Comparison of ENCODE assay signal across 10 mouse cellular contexts in genomic region chr8:25463532-25463931, GRCm38 (mm10).
DNase-seq lines count a peak whose midpoint lies in the region; ATAC-seq lines count a peak whose summit lies in the region.
"Had no signal": no experiment of that assay in that cellular context is flagged by ENCODE, and none has a peak within 500 bp of the region (broad histone marks: within the 10 kb centered on the region; RNA-seq: fewer than 3 reads in every experiment).

No protein-coding gene starts in this region.

- intact Hi-C loops in left cerebral cortex, postnatal 10 days (cut with DNase I): no loop called here

- H3K27me3 ChIP-seq in embryonic facial prominence, embryonic 14.5 days (replicated peaks; ENCODE audit: control insufficient read depth, insufficient read depth, low read length): no peaks in the 10 kb centered on the region
- no peaks in the 10 kb centered on the region for H3K27me3 ChIP-seq in limb, embryonic 12.5 days
- H3K27me3 ChIP-seq: midbrain, embryonic 12.5 days had no signal

- peaks cover 46% of the 10 kb centered on the region for H3K4me1 ChIP-seq in embryonic facial prominence, embryonic 14.5 days (ENCODE audit: control insufficient read depth, insufficient read depth, low read length)
- peaks cover 41% of the 10 kb centered on the region for H3K4me1 ChIP-seq in limb, embryonic 12.5 days (replicated peaks)

- WGBS in embryonic facial prominence, embryonic 14.5 days: 19% methylated on average over 9 of the region's 9 CpGs
- 48% methylated on average over 9 of the region's 9 CpGs for whole genome bisulfite sequencing in limb, embryonic 12.5 days

- peak overlapping the region; percentile 6; the same call in 1 of the 2 replicates for H3K9ac ChIP-seq in embryonic facial prominence, embryonic 14.5 days (ENCODE audit: low read depth, low read length)
- no peak overlapping the region for H3K9ac ChIP-seq in limb, embryonic 12.5 days (replicated peaks)
- H3K9ac ChIP-seq: midbrain, embryonic 12.5 days had no signal

- peak; percentile 24 for DNase-seq in cerebellum, adult 11-12 months
- DNase-seq in left cerebral cortex, postnatal 10 days (ENCODE audit: extremely low spot score in 1 of 2, low spot score in 2 of 2): peak; percentile 32 to 40
- DNase-seq in left cerebral cortex, adult 8-10 months (ENCODE audit: low spot score in 2 of 2): no peak
- peak; percentile 91 for DNase-seq in embryonic facial prominence, embryonic 14.5 days (ENCODE audit: low spot score)
- no peak for DNase-seq in spleen, postnatal 4 days (ENCODE audit: low spot score in 2 of 2)
- DNase-seq in layer of hippocampus, postnatal 14 days (ENCODE audit: low spot score in 2 of 2): no peak

- no peaks in the 10 kb centered on the region for H3K36me3 ChIP-seq in embryonic facial prominence, embryonic 14.5 days (ENCODE audit: control insufficient read depth, insufficient read depth, low read length)
- H3K36me3 ChIP-seq in limb, embryonic 12.5 days: no peaks in the 10 kb centered on the region
- H3K36me3 ChIP-seq: midbrain, embryonic 12.5 days had no signal

- no peaks in the 10 kb centered on the region for H3K9me3 ChIP-seq in embryonic facial prominence, embryonic 14.5 days (ENCODE audit: control insufficient read depth, low read length)
- no peaks in the 10 kb centered on the region for H3K9me3 ChIP-seq in limb, embryonic 12.5 days
- H3K9me3 ChIP-seq: midbrain, embryonic 12.5 days had no signal

- no peak overlapping the region for H3K4me3 ChIP-seq in embryonic facial prominence, embryonic 14.5 days (ENCODE audit: low read depth, low read length)
- H3K4me3 ChIP-seq in limb, embryonic 12.5 days (replicated peaks): no peak overlapping the region
- H3K4me3 ChIP-seq: erythroblast, embryonic 14.5 days; midbrain, embryonic 12.5 days had no signal

- peak overlapping the region; percentile 93 for H3K27ac ChIP-seq in embryonic facial prominence, embryonic 14.5 days (replicated peaks; ENCODE audit: low read depth, low read length)
- peak overlapping the region; percentile 60; the same call in 1 of the 2 replicates for H3K27ac ChIP-seq in limb, embryonic 12.5 days
- H3K27ac ChIP-seq: midbrain, embryonic 12.5 days had no signal

- ATAC-seq in cerebellum, adult (ENCODE audit: insufficient number of reproducible peaks, low FRiP score, low TSS enrichment): no peak
- no peak for ATAC-seq in embryonic facial prominence, embryonic 14.5 days (ENCODE audit: low read depth)
- ATAC-seq in limb, embryonic 12.5 days (ENCODE audit: insufficient number of reproducible peaks, insufficient read depth, low FRiP score, low TSS enrichment, low read depth): no peak

- H3K4me2 ChIP-seq in embryonic facial prominence, embryonic 14.5 days (ENCODE audit: low read depth, low read length): no peak overlapping the region
- no peak overlapping the region for H3K4me2 ChIP-seq in limb, embryonic 12.5 days
- H3K4me2 ChIP-seq: midbrain, embryonic 12.5 days had no signal

Comparison
In these comparisons a context has a peak if more than half of its experiments do, and no peak if none do; other contexts are left out.
1. DNase-seq: peak in cerebellum, adult 11-12 months (single experiment), left cerebral cortex, postnatal 10 days (2 of 2) and embryonic facial prominence, embryonic 14.5 days (single experiment); none in left cerebral cortex, adult 8-10 months (0 of 2), spleen, postnatal 4 days (0 of 2) and layer of hippocampus, postnatal 14 days (0 of 2).